Mouse (Mus musculus) myocyte (in vitro differentiated cells): Measurements from ENCODE around the gene Steap2. TPM values are rescaled to one million over a fixed set of nuclear protein-coding genes. Genes with fewer than 3 reads are reported as not detected.
A peak's percentile ranks its signal among the peaks of the same experiment; 100 is the strongest.

Source experiments
- H3K27me3 ChIP-seq: one replicate; pipeline ENCODE4 v1.6.1; 2011; ENCODE audit not compliant: control insufficient read depth, insufficient read depth, insufficient read length
- H3K36me3 ChIP-seq: one replicate; pipeline ENCODE4 v1.6.1; 2011; ENCODE audit not compliant: control insufficient read depth, insufficient read depth
- H3K4me2 ChIP-seq: one replicate; pipeline ENCODE4 v1.6.1; 2011; ENCODE audit warnings: low read depth, control low read depth
- H3K4me3 ChIP-seq: one replicate; pipeline ENCODE4 v1.5.1; 2011; ENCODE audit warnings: mild to moderate bottlenecking, control low read depth, moderate library complexity
- H3K79me2 ChIP-seq: one replicate; pipeline ENCODE4 v1.6.1; 2011; ENCODE audit not compliant: control insufficient read depth, insufficient read depth
- H3ac ChIP-seq: one replicate; pipeline ENCODE4 v1.6.1; 2011; ENCODE audit not compliant: control insufficient read depth, insufficient read length
- CEBPB ChIP-seq: IDR thresholded peaks from 2 replicates; pipeline ENCODE4 v1.6.1; 2011; ENCODE audit warnings: mild to moderate bottlenecking, moderate library complexity; ENCODE audit not compliant: poor library complexity, insufficient read depth, severe bottlenecking
- E2F4 ChIP-seq: IDR thresholded peaks from one replicate; pipeline ENCODE4 v1.6.1; 2011; ENCODE audit warnings: mild to moderate bottlenecking, control low read depth, moderate library complexity; ENCODE audit not compliant: insufficient read depth
- MAX ChIP-seq: IDR thresholded peaks from one replicate; pipeline ENCODE4 v1.6.1; 2011; ENCODE audit warnings: low read depth, mild to moderate bottlenecking, control low read depth
- MYOD1 ChIP-seq, 3 experiments: IDR thresholded peaks; one replicate each; pipeline ENCODE4 v1.6.1; 2011; ENCODE audit warnings: control low read depth in 2 of 3, low read depth in 2 of 3, mild to moderate bottlenecking in 2 of 3, moderate library complexity in 1 of 3; ENCODE audit not compliant: insufficient read length in 2 of 3, control insufficient read depth in 1 of 3
- MYOG ChIP-seq, 3 experiments: IDR thresholded peaks; one replicate each; pipeline ENCODE4 v1.6.1; 2011; ENCODE audit warnings: control low read depth in 2 of 3, low read depth in 2 of 3, mild to moderate bottlenecking in 2 of 3; ENCODE audit not compliant: insufficient read length in 2 of 3, control insufficient read depth in 1 of 3, insufficient read depth in 1 of 3
- POLR2A ChIP-seq: IDR thresholded peaks from one replicate; pipeline ENCODE4 v1.6.1; 2011; ENCODE audit warnings: low read depth, mild to moderate bottlenecking, control low read depth, moderate library complexity; ENCODE audit not compliant: insufficient read length
- POLR2AphosphoS2 ChIP-seq: IDR thresholded peaks from one replicate; pipeline ENCODE4 v1.6.1; 2011; ENCODE audit warnings: low read depth, control low read depth; ENCODE audit not compliant: insufficient read length
- REST ChIP-seq: IDR thresholded peaks from one replicate; pipeline ENCODE4 v1.6.1; 2011; ENCODE audit warnings: mild to moderate bottlenecking, control low read depth, moderate library complexity; ENCODE audit not compliant: insufficient read depth, insufficient read length
- SRF ChIP-seq: IDR thresholded peaks from one replicate; pipeline ENCODE4 v1.6.1; 2011; ENCODE audit warnings: low read depth; ENCODE audit not compliant: control insufficient read depth, insufficient read length
- TCF12 ChIP-seq: IDR thresholded peaks from one replicate; pipeline ENCODE4 v1.6.1; 2011; ENCODE audit warnings: mild to moderate bottlenecking, control low read depth; ENCODE audit not compliant: poor library complexity, insufficient read depth, severe bottlenecking
- TCF3 ChIP-seq: IDR thresholded peaks from one replicate; pipeline ENCODE4 v1.6.1; 2011; ENCODE audit warnings: low read depth, control low read depth; ENCODE audit not compliant: insufficient read length
- USF1 ChIP-seq: IDR thresholded peaks from one replicate; pipeline ENCODE4 v1.6.1; 2011; ENCODE audit warnings: low read depth, mild to moderate bottlenecking, control low read depth, moderate library complexity
- polyA plus RNA-seq: library from polyadenylated mRNA; unstranded; fragments of >200 nt; fragmentation: generic; extraction: Trizol; gene quantifications from one replicate; pipeline ENCODE4 v1.2.1, GENCODE M21; 2012; ENCODE audit warnings: missing spikeins

Steap2 gene
- polyA plus RNA-seq, 1 experiment, result 15.5 TPM

GRCm38 (mm10) chr5:5698830-5699229 is 4.5 kb upstream of the Steap2 start:
- Histone ChIP-seq H3K27me3 (no peaks in the 10 kb centered on the region), H3ac (no peak overlapping the region), H3K4me3 (no peak overlapping the region), H3K79me2 (no peaks in the 10 kb centered on the region), H3K36me3 (no peaks in the 10 kb centered on the region), H3K4me2 (no peak overlapping the region)
- TF ChIP-seq REST, result no peak
- TF ChIP-seq POLR2A, result no peak
- no peak for TF ChIP-seq TCF3
- no peak for TF ChIP-seq USF1
- TF ChIP-seq MYOD1 (IDR thresholded peaks at IDR 0.05; ENCODE audit: control insufficient read depth in 1 of 3, insufficient read length in 2 of 3, low read depth in 2 of 3), result no peak
- no peak for TF ChIP-seq MYOG (IDR thresholded peaks at IDR 0.05; ENCODE audit: control insufficient read depth in 1 of 3, insufficient read depth in 1 of 3, insufficient read length in 2 of 3, low read depth in 2 of 3)
- no peak for TF ChIP-seq MAX
- no peak for TF ChIP-seq E2F4
- TF ChIP-seq POLR2AphosphoS2, result no peak
- TF ChIP-seq CEBPB, result no peak
- TF ChIP-seq SRF, result no peak

- peaks cover 31% of the 10 kb centered on the region for H3K79me2 ChIP-seq
- H3K4me2 ChIP-seq, result no peak overlapping the region
- TF ChIP-seq MYOD1 (IDR thresholded peaks at IDR 0.05; ENCODE audit: control insufficient read depth in 1 of 3, insufficient read length in 2 of 3, low read depth in 2 of 3) (no peak), TCF3 (no peak), POLR2A (no peak), POLR2AphosphoS2 (no peak), CEBPB (no peak), MYOG (IDR thresholded peaks at IDR 0.05; ENCODE audit: control insufficient read depth in 1 of 3, insufficient read depth in 1 of 3, insufficient read length in 2 of 3, low read depth in 2 of 3) (no peak), MAX (no peak), TCF12 (no peak), REST (no peak), E2F4 (no peak), SRF (no peak)
- no peak overlapping the region for H3ac ChIP-seq
- no peak overlapping the region for H3K4me3 ChIP-seq
- no peaks in the 10 kb centered on the region for H3K27me3 ChIP-seq
- no peaks in the 10 kb centered on the region for H3K36me3 ChIP-seq
These were observed 1.1 kb upstream of the Steap2 start for GRCm38 (mm10) chr5:5695401-5695942.

DNA sequence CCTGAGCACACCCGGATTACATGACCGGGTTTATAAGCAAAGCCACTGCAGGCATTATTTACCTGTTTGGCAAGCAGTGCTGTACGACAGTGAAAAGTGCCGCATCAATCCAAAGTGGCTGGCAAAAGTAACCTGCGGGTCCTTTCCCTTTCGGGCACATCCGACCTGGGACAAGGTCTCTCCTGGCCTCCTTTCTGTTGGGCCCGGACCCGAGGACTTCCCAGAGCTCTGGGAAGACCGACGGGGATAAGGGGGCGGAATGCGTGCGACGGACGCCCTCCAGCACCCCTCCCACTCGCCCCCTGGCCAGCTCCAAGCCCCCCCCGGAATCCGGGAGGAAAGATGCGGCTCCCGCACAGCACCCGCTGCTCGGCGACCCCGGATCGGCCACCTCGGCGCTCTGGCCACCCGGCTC is 830 bp downstream of the Steap2 start:
- H3K79me2 ChIP-seq, result peaks cover 40% of the 10 kb centered on the region
- no peak for TF ChIP-seq SRF
- no peak for TF ChIP-seq TCF3
- TF ChIP-seq E2F4, result no peak
- no peak for TF ChIP-seq POLR2AphosphoS2
- TF ChIP-seq MYOG (IDR thresholded peaks at IDR 0.05; ENCODE audit: control insufficient read depth in 1 of 3, insufficient read depth in 1 of 3, insufficient read length in 2 of 3, low read depth in 2 of 3), result no peak
- TF ChIP-seq MYOD1 (IDR thresholded peaks at IDR 0.05; ENCODE audit: control insufficient read depth in 1 of 3, insufficient read length in 2 of 3, low read depth in 2 of 3), result no peak
- TF ChIP-seq USF1, result no peak
- no peak for TF ChIP-seq CEBPB
- no peak for TF ChIP-seq MAX
- TF ChIP-seq TCF12, result no peak
- TF ChIP-seq REST, result no peak
- no peak for TF ChIP-seq POLR2A

DNA sequence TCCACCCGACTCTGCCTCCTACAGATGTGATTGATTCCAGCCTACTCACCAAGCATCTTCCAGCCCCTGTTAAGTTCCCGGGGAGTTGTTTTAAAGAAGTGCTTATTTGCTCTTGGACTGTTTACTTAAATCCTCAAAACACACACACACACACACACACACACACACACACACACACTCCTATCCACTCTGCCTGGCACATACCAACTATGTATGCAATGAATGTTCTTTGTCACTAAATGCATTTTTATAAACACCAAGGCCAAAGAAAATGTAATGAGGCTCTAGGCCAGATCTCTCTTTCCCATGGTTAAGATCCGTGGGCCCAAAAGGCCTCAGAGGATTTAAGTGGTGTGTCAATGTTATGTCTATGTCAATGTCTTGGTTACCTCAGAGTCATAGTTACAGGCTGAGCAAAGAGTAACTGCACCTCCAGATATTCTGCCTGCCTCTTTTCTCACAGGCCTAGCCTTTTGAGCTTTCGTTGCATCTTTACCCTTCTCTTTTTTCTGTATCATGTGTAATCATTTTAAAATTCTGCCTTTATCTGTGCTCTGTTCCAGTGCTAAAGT is 2.1 kb downstream of the Steap2 start:
- peak overlapping the region; percentile 73 for H3K4me3 ChIP-seq
- H3K36me3 ChIP-seq, result no peaks in the 10 kb centered on the region
- H3K27me3 ChIP-seq, result no peaks in the 10 kb centered on the region
- H3ac ChIP-seq, result no peak overlapping the region
- H3K79me2 ChIP-seq, result peaks cover 40% of the 10 kb centered on the region
- TF ChIP-seq POLR2A, result no peak
- TF ChIP-seq TCF3, result no peak
- TF ChIP-seq MYOD1 (IDR thresholded peaks at IDR 0.05; ENCODE audit: control insufficient read depth in 1 of 3, insufficient read length in 2 of 3, low read depth in 2 of 3), result no peak
- TF ChIP-seq E2F4, result no peak
- no peak for TF ChIP-seq MAX
- no peak for TF ChIP-seq TCF12
- no peak for TF ChIP-seq USF1
- TF ChIP-seq CEBPB, result no peak
- H3K4me2 ChIP-seq, result peak overlapping the region; percentile 87

More for the DNA sequence above, 830 bp downstream of the Steap2 start:
- peak overlapping the region; percentile 73 for H3K4me3 ChIP-seq
- H3K4me2 ChIP-seq, result peak overlapping the region; percentile 87
- H3K36me3 ChIP-seq, result no peaks in the 10 kb centered on the region
- H3K27me3 ChIP-seq, result no peaks in the 10 kb centered on the region
- peak overlapping the region; percentile 81 for H3ac ChIP-seq

GRCm38 (mm10) chr5:5688945-5689540 is 5.3 kb downstream of the Steap2 start:
- H3ac ChIP-seq, result no peak overlapping the region
- no peaks in the 10 kb centered on the region for H3K27me3 ChIP-seq
- TF ChIP-seq CEBPB, result no peak
- TF ChIP-seq MYOD1 (IDR thresholded peaks at IDR 0.05; ENCODE audit: control insufficient read depth in 1 of 3, insufficient read length in 2 of 3, low read depth in 2 of 3), result peak in 1 of 3 experiments; percentile 14
- no peak for TF ChIP-seq E2F4
- TF ChIP-seq USF1, result peak; percentile 26

More at GRCm38 (mm10) chr5:5688945-5689540, 5.3 kb downstream of the Steap2 start:
- Histone ChIP-seq H3K4me3 (no peak overlapping the region), H3K4me2 (peak overlapping the region; percentile 62), H3K79me2 (peaks cover 43% of the 10 kb centered on the region), H3K36me3 (no peaks in the 10 kb centered on the region)
